Mouse (Mus musculus) midbrain, embryonic 14.5 days (tissue): Measurements from ENCODE around the gene Tanc2. TPM values are rescaled to one million over a fixed set of nuclear protein-coding genes. Genes with fewer than 3 reads are reported as not detected.
A peak's percentile ranks its signal among the peaks of the same experiment; 100 is the strongest.

Source experiments
- ATAC-seq: fragments of 200-750 bp; cut with Nextera tagmentation; 2 replicates; pipeline ENCODE4 v1.8.0; 2017; ENCODE audit warnings: moderate number of reproducible peaks, moderate library complexity; ENCODE audit not compliant: low FRiP score, low TSS enrichment
- DNase-seq: peaks from one replicate; pipeline ENCODE4 v3.0.0-alpha.2; 2015
- H3K27ac ChIP-seq: fragments of 300-500 bp; sonication (generic); replicated peaks from 2 replicates; pipeline ENCODE4 v1.5.1; 2014; ENCODE audit warnings: mild to moderate bottlenecking, low read depth, low read length, moderate library complexity
- H3K27me3 ChIP-seq: fragments of 300-500 bp; sonication (generic); 2 replicates; pipeline ENCODE4 v1.6.1; 2014; ENCODE audit warnings: low read length, control low read depth, mixed read lengths; ENCODE audit not compliant: control insufficient read depth, insufficient read depth
- H3K36me3 ChIP-seq: fragments of 300-500 bp; sonication (generic); 2 replicates; pipeline ENCODE4 v1.6.1; 2014; ENCODE audit warnings: low read length, control low read depth; ENCODE audit not compliant: control insufficient read depth, insufficient read depth
- H3K4me1 ChIP-seq: fragments of 300-500 bp; sonication (generic); 2 replicates; pipeline ENCODE4 v1.6.1; 2014; ENCODE audit warnings: mild to moderate bottlenecking, antibody characterized with exemption, low read length, control low read depth; ENCODE audit not compliant: control insufficient read depth, insufficient read depth
- H3K4me2 ChIP-seq: fragments of 300-500 bp; sonication (generic); 2 replicates; pipeline ENCODE4 v1.6.1; 2014; ENCODE audit warnings: mild to moderate bottlenecking, low read length, moderate library complexity
- H3K4me3 ChIP-seq: fragments of 300-500 bp; sonication (generic); replicated peaks from 2 replicates; pipeline ENCODE4 v1.5.1; 2014; ENCODE audit warnings: low read depth, low read length
- H3K9ac ChIP-seq: fragments of 300-500 bp; sonication (generic); replicated peaks from 2 replicates; pipeline ENCODE4 v1.6.1; 2014; ENCODE audit warnings: mild to moderate bottlenecking, low read length, moderate library complexity
- H3K9me3 ChIP-seq: fragments of 300-500 bp; sonication (generic); 2 replicates; pipeline ENCODE4 v1.6.1; 2016; ENCODE audit warnings: low read length, control low read depth, mixed read lengths; ENCODE audit not compliant: control insufficient read depth
- WGBS: fragments of 180-500 bp; shearing (Covaris S2); extraction: QIAGEN DNeasy Blood & Tissue Kit; methylation state at CpG from one replicate; pipeline ENCODE4 v1.1.7; 2014; 5-methylcytosine and 5-hydroxymethylcytosine counted together
- polyA plus RNA-seq: library from polyadenylated mRNA; unstranded; fragments of >200 nt; fragmentation: Nextera tagmentation; extraction: Ambion mirVana; gene quantifications from 2 replicates; pipeline ENCODE4 v1.2.1, GENCODE M21; 2014

Gene Tanc2
- polyA plus RNA-seq, 1 experiment from 2014 or later: 46.4 TPM

- Histone ChIP-seq H3K27ac (peak overlapping the region; percentile 95), H3K4me2 (peak overlapping the region; percentile 70), H3K4me1 (no peaks in the 10 kb centered on the region), H3K9me3 (no peaks in the 10 kb centered on the region), H3K27me3 (no peaks in the 10 kb centered on the region), H3K36me3 (no peaks in the 10 kb centered on the region), H3K9ac (peak overlapping the region; percentile 98), H3K4me3 (peak overlapping the region; percentile 91)
- DNase-seq (peak; percentile 96), ATAC-seq (peak; percentile 91)
- WGBS: under 1% methylated on average over 64 of the region's 70 CpGs
Observed at GRCm38 (mm10) chr11:105589231-105589876, 432 bp upstream of the Tanc2 start.

GRCm38 (mm10) chr11:105591905-105592304 lies 2.1 kb downstream of the Tanc2 start:
- DNase-seq: peak; percentile 87
- Histone ChIP-seq H3K36me3 (no peaks in the 10 kb centered on the region), H3K4me1 (no peaks in the 10 kb centered on the region), H3K9me3 (no peaks in the 10 kb centered on the region), H3K4me2 (peak overlapping the region; percentile 70), H3K27me3 (no peaks in the 10 kb centered on the region), H3K9ac (peak overlapping the region; percentile 98; the same call in 1 of the 2 replicates), H3K4me3 (peak overlapping the region; percentile 91), H3K27ac (no peak overlapping the region)
- ATAC-seq: no peak
- 35% methylated on average over 1 of the region's 1 CpGs for WGBS

- no peak overlapping the region for H3K27ac ChIP-seq
- H3K4me2 ChIP-seq: no peak overlapping the region
- no peaks in the 10 kb centered on the region for H3K4me1 ChIP-seq
- ATAC-seq (no peak), DNase-seq (no peak)
- no peaks in the 10 kb centered on the region for H3K27me3 ChIP-seq
- H3K36me3 ChIP-seq: no peaks in the 10 kb centered on the region
- H3K9ac ChIP-seq: no peak overlapping the region
- no peak overlapping the region for H3K4me3 ChIP-seq
- no peaks in the 10 kb centered on the region for H3K9me3 ChIP-seq
Observed at GRCm38 (mm10) chr11:105602177-105602576, 12.4 kb downstream of the Tanc2 start.

GRCm38 (mm10) chr11:105626201-105626600 lies 36.4 kb downstream of the Tanc2 start:
- DNase-seq: no peak
- ATAC-seq: no peak
- H3K9me3 ChIP-seq: no peaks in the 10 kb centered on the region
- H3K4me3 ChIP-seq: no peak overlapping the region
- H3K4me2 ChIP-seq: no peak overlapping the region
- H3K9ac ChIP-seq: no peak overlapping the region
- no peaks in the 10 kb centered on the region for H3K27me3 ChIP-seq
- no peaks in the 10 kb centered on the region for H3K36me3 ChIP-seq
- H3K27ac ChIP-seq: no peak overlapping the region
- no peaks in the 10 kb centered on the region for H3K4me1 ChIP-seq
- 95% methylated on average over 1 of the region's 1 CpGs for WGBS

- Histone ChIP-seq H3K9me3 (no peaks in the 10 kb centered on the region), H3K4me2 (no peak overlapping the region), H3K27me3 (no peaks in the 10 kb centered on the region), H3K27ac (no peak overlapping the region), H3K4me1 (no peaks in the 10 kb centered on the region), H3K4me3 (no peak overlapping the region), H3K9ac (no peak overlapping the region), H3K36me3 (no peaks in the 10 kb centered on the region)
- ATAC-seq (no peak), DNase-seq (no peak)
Observed at GRCm38 (mm10) chr11:105643995-105644394, 54.2 kb downstream of the Tanc2 start.

- Histone ChIP-seq H3K27ac (no peak overlapping the region), H3K36me3 (no peaks in the 10 kb centered on the region), H3K9me3 (no peaks in the 10 kb centered on the region), H3K4me1 (no peaks in the 10 kb centered on the region), H3K27me3 (no peaks in the 10 kb centered on the region), H3K4me3 (no peak overlapping the region), H3K4me2 (no peak overlapping the region), H3K9ac (no peak overlapping the region)
- ATAC-seq: no peak
- WGBS: 96% methylated on average over 2 of the region's 2 CpGs
- DNase-seq: no peak
Observed at GRCm38 (mm10) chr11:105648026-105648425, 58.2 kb downstream of the Tanc2 start.

- H3K4me3 ChIP-seq: no peak overlapping the region
- no peak overlapping the region for H3K9ac ChIP-seq
- no peaks in the 10 kb centered on the region for H3K4me1 ChIP-seq
- no peak overlapping the region for H3K27ac ChIP-seq
- H3K4me2 ChIP-seq: no peak overlapping the region
- 92% methylated on average over 2 of the region's 2 CpGs for WGBS
- H3K9me3 ChIP-seq: no peaks in the 10 kb centered on the region
- no peak for ATAC-seq
- no peaks in the 10 kb centered on the region for H3K27me3 ChIP-seq
- no peaks in the 10 kb centered on the region for H3K36me3 ChIP-seq
- DNase-seq: no peak
Observed at GRCm38 (mm10) chr11:105654616-105655015, 64.8 kb downstream of the Tanc2 start.

- no peak overlapping the region for H3K9ac ChIP-seq
- no peaks in the 10 kb centered on the region for H3K9me3 ChIP-seq
- 81% methylated on average over 4 of the region's 4 CpGs for WGBS
- no peak overlapping the region for H3K4me2 ChIP-seq
- no peaks in the 10 kb centered on the region for H3K27me3 ChIP-seq
- ATAC-seq (no peak), DNase-seq (no peak)
- H3K27ac ChIP-seq: no peak overlapping the region
- H3K36me3 ChIP-seq: no peaks in the 10 kb centered on the region
- H3K4me3 ChIP-seq: no peak overlapping the region
- no peaks in the 10 kb centered on the region for H3K4me1 ChIP-seq
Observed at GRCm38 (mm10) chr11:105655335-105655734, 65.5 kb downstream of the Tanc2 start.

GRCm38 (mm10) chr11:105667879-105668278 lies 78.1 kb downstream of the Tanc2 start:
- WGBS: 87% methylated on average over 1 of the region's 1 CpGs
- H3K4me2 ChIP-seq: no peak overlapping the region
- no peak for DNase-seq

More at GRCm38 (mm10) chr11:105667879-105668278, 78.1 kb downstream of the Tanc2 start:
- Histone ChIP-seq H3K4me3 (no peak overlapping the region), H3K4me1 (no peaks in the 10 kb centered on the region), H3K9me3 (no peaks in the 10 kb centered on the region), H3K9ac (no peak overlapping the region), H3K36me3 (no peaks in the 10 kb centered on the region), H3K27ac (no peak overlapping the region), H3K27me3 (no peaks in the 10 kb centered on the region)
- ATAC-seq: no peak
